Mouse (Mus musculus): ENCODE data around the gene Ppm1l. TPM values are rescaled to one million over a fixed set of nuclear protein-coding genes. Genes with fewer than 3 reads are reported as not detected.

Ppm1l gene
- total and polyA plus RNA-seq, 3 experiments, result 7.6 to 31.3 (median 24.1) TPM

GRCm38 (mm10) chr3:69527384-69527783 is 210.7 kb downstream of the Ppm1l start:
- no peak for DNase-seq
- 89% methylated on average over 1 of the region's 1 CpGs for WGBS
- intact Hi-C loops (cut with DNase I), result no loop called here
- no peaks in the 10 kb centered on the region for H3K27me3 ChIP-seq (ENCODE audit: control insufficient read depth, insufficient read depth, low read length)
- H3K4me1 ChIP-seq (ENCODE audit: control insufficient read depth, insufficient read depth, low read length), result peaks cover 3% of the 10 kb centered on the region
- H3K79me2 ChIP-seq (replicated peaks; ENCODE audit: control insufficient read depth, insufficient read depth, low read length), result no peaks in the 10 kb centered on the region; the same call in 1 of the 2 replicates
- no peak overlapping the region for H3K9ac ChIP-seq (ENCODE audit: low read depth, low read length)
- no peak overlapping the region for H3K4me3 ChIP-seq
- H3K36me3 ChIP-seq (ENCODE audit: control insufficient read depth, insufficient read depth, low read length), result no peaks in the 10 kb centered on the region
- no peak overlapping the region for H3K27ac ChIP-seq
- no peak for TF ChIP-seq POLR2A (IDR thresholded peaks at IDR 0.05; ENCODE audit: insufficient read depth, low read depth, low read length)
- no peak for TF ChIP-seq CTCF (IDR thresholded peaks at IDR 0.05)
- no peak for TF ChIP-seq EP300 (IDR thresholded peaks at IDR 0.05; ENCODE audit: insufficient read depth, low read depth, low read length)

DNA sequence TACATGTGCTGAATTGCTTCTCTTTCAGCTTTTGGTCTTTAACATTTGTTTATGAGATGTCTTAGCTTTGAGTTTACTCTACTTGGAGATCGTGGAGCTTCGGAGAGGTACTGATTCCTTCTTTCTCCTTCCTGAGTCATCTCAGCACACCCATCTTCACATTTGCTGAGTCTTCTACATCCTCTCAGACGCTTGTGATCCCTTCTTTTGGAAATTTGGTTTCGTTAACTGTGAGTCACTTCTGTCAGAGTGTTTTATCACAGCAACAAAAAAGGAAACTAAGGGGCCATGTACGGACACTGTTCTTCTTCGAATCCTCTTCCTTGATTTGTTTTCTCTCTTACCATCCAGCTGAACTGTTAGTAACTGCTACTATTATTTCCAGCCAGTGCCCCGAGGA is 212.9 kb downstream of the Ppm1l start:
- Histone ChIP-seq H3K27me3 (ENCODE audit: control insufficient read depth, insufficient read depth, low read length) (no peaks in the 10 kb centered on the region), H3K4me3 (no peak overlapping the region), H3K4me1 (ENCODE audit: control insufficient read depth, insufficient read depth, low read length) (peaks cover 1% of the 10 kb centered on the region), H3K79me2 (replicated peaks; ENCODE audit: control insufficient read depth, insufficient read depth, low read length) (no peaks in the 10 kb centered on the region; the same call in 1 of the 2 replicates), H3K9ac (ENCODE audit: low read depth, low read length) (no peak overlapping the region), H3K27ac (no peak overlapping the region), H3K36me3 (ENCODE audit: control insufficient read depth, insufficient read depth, low read length) (no peaks in the 10 kb centered on the region)
- no peak for DNase-seq
- TF ChIP-seq POLR2A (IDR thresholded peaks at IDR 0.05; ENCODE audit: insufficient read depth, low read depth, low read length) (no peak), EP300 (IDR thresholded peaks at IDR 0.05; ENCODE audit: insufficient read depth, low read depth, low read length) (no peak), CTCF (IDR thresholded peaks at IDR 0.05) (no peak)
- 47% methylated on average over 7 of the region's 7 CpGs for WGBS
- intact Hi-C loops (cut with DNase I), result no loop called here

DNA sequence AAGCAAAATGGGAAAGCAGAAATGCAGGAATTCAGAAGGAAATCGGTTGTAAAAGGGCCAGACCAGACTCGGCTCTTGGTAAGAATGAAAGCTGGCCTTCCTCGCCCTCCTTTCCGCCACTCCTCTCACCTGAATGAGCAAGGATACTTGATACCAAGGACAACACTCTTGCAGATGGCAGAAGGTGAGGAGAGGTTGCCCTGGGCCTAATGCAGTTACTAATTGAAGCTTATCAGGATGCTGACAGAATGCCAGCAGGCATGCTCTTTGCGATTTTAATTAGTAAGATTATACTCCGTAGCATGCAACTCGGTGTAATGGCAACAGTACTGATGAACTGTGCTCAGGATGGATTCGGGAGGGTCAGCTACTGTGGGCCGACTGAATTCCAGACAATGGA is 214.8 kb downstream of the Ppm1l start:
- Histone ChIP-seq H3K4me3 (no peak overlapping the region), H3K27ac (no peak overlapping the region), H3K27me3 (ENCODE audit: control insufficient read depth, insufficient read depth, low read length) (no peaks in the 10 kb centered on the region), H3K36me3 (ENCODE audit: control insufficient read depth, insufficient read depth, low read length) (no peaks in the 10 kb centered on the region), H3K9ac (ENCODE audit: low read depth, low read length) (no peak overlapping the region), H3K79me2 (replicated peaks; ENCODE audit: control insufficient read depth, insufficient read depth, low read length) (no peaks in the 10 kb centered on the region; the same call in 1 of the 2 replicates), H3K4me1 (ENCODE audit: control insufficient read depth, insufficient read depth, low read length) (no peaks in the 10 kb centered on the region)
- WGBS, result 78% methylated on average over 9 of the region's 9 CpGs
- intact Hi-C loops (cut with DNase I), result no loop called here
- TF ChIP-seq CTCF (IDR thresholded peaks at IDR 0.05), result no peak
- no peak for TF ChIP-seq EP300 (IDR thresholded peaks at IDR 0.05; ENCODE audit: insufficient read depth, low read depth, low read length)
- DNase-seq, result no peak

DNA sequence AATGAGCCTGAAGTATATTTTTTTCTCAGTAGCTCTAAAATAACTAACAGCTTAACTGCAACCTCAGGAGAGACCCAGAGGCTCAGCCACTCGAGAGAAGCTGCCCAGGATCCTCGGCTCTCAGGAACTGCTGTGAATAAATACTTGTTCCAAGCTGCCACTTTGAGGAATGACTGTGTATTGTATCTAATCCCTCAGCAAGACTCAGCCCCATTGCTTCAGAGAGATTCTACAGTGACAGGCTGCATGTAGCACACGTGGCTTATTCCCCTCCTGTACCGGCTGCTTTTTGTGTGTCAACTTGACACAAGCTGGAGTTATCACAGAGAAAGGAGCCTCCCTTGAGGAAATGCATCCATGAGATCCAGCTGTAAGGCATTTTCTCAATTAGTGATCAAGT is 216.0 kb downstream of the Ppm1l start:
- no peak overlapping the region for H3K4me3 ChIP-seq
- H3K36me3 ChIP-seq (ENCODE audit: control insufficient read depth, insufficient read depth, low read length), result no peaks in the 10 kb centered on the region
- H3K4me1 ChIP-seq (ENCODE audit: control insufficient read depth, insufficient read depth, low read length), result no peaks in the 10 kb centered on the region
- WGBS, result 75% methylated on average over 4 of the region's 4 CpGs
- TF ChIP-seq EP300 (IDR thresholded peaks at IDR 0.05; ENCODE audit: insufficient read depth, low read depth, low read length) (no peak), POLR2A (IDR thresholded peaks at IDR 0.05; ENCODE audit: insufficient read depth, low read depth, low read length) (no peak), CTCF (IDR thresholded peaks at IDR 0.05) (no peak)
- no peaks in the 10 kb centered on the region for H3K27me3 ChIP-seq (ENCODE audit: control insufficient read depth, insufficient read depth, low read length)
- no peak overlapping the region for H3K9ac ChIP-seq (ENCODE audit: low read depth, low read length)
- no peaks in the 10 kb centered on the region for H3K79me2 ChIP-seq (replicated peaks; ENCODE audit: control insufficient read depth, insufficient read depth, low read length)
- DNase-seq, result no peak
- H3K27ac ChIP-seq, result no peak overlapping the region
- intact Hi-C loops (cut with DNase I), result no loop called here

DNA sequence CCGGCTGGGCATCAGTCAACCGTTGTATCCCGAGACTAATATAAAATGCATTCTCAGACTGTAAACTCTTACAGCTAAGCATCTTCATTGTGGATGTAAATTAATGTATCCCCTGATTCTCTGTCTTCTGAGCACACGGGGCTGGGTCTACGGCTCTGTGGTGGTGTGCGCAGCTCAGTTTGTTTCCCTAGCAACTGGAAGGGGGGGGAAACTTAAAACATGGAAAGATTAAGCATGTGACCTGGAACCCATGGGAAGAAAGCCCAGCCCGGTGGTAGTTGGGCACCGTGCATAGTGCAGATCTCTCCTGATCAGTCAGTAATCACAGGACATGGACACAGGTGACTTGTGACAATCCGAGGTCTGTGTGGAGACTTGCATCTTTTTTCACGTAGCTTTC is 218.8 kb downstream of the Ppm1l start:
- Histone ChIP-seq H3K27me3 (ENCODE audit: control insufficient read depth, insufficient read depth, low read length) (no peaks in the 10 kb centered on the region), H3K4me1 (ENCODE audit: control insufficient read depth, insufficient read depth, low read length) (no peaks in the 10 kb centered on the region), H3K36me3 (ENCODE audit: control insufficient read depth, insufficient read depth, low read length) (no peaks in the 10 kb centered on the region), H3K79me2 (replicated peaks; ENCODE audit: control insufficient read depth, insufficient read depth, low read length) (no peaks in the 10 kb centered on the region), H3K4me3 (no peak overlapping the region), H3K27ac (no peak overlapping the region), H3K9ac (ENCODE audit: low read depth, low read length) (no peak overlapping the region)
- DNase-seq, result no peak
- intact Hi-C loops (cut with DNase I), result no loop called here
- WGBS, result 90% methylated on average over 10 of the region's 10 CpGs
- no peak for TF ChIP-seq EP300 (IDR thresholded peaks at IDR 0.05; ENCODE audit: insufficient read depth, low read depth, low read length)
- TF ChIP-seq POLR2A (IDR thresholded peaks at IDR 0.05; ENCODE audit: insufficient read depth, low read depth, low read length), result no peak
- TF ChIP-seq CTCF (IDR thresholded peaks at IDR 0.05), result no peak

DNA sequence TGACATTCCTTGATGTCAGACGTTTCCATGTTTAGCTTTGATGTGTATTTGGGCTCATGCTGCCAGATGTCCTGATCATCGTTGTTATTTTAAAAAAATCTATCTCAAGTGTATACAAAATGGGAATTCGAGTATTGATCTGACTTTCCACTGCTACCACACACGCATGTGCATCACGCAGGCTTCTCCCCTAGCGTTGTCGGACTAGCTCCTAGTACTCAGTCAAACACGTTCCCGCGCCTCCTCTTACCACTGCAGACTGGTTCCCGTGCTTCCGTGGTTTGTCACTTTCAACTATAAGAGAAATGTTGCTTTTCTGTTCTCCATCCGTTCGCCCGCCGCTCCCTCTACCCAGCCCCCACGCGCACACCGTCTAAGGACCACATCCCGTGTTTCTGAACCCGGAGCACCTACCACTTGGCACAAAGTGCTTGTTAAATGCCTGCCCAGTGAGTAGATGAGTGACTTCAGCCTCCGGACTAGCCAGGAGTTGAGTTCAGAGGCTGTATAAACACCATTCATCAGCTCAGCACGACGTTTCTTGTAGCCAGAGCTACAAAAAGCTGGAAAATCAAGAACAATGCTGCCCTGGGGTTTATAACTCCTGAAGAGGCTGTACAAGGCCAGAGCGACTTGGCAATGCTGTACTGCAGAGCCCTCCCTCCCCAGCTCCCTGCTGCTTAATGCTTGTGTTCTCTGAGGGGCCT is 219.4 kb downstream of the Ppm1l start:
- intact Hi-C loops (cut with DNase I), result no loop called here
- no peak overlapping the region for H3K9ac ChIP-seq (ENCODE audit: low read depth, low read length)
- no peak for DNase-seq
- WGBS, result 85% methylated on average over 25 of the region's 25 CpGs
- H3K4me1 ChIP-seq (ENCODE audit: control insufficient read depth, insufficient read depth, low read length), result no peaks in the 10 kb centered on the region
- H3K27ac ChIP-seq, result no peak overlapping the region
- H3K36me3 ChIP-seq (ENCODE audit: control insufficient read depth, insufficient read depth, low read length), result no peaks in the 10 kb centered on the region
- TF ChIP-seq EP300 (IDR thresholded peaks at IDR 0.05; ENCODE audit: insufficient read depth, low read depth, low read length) (no peak), CTCF (IDR thresholded peaks at IDR 0.05) (no peak), POLR2A (IDR thresholded peaks at IDR 0.05; ENCODE audit: insufficient read depth, low read depth, low read length) (no peak)
- H3K79me2 ChIP-seq (replicated peaks; ENCODE audit: control insufficient read depth, insufficient read depth, low read length), result no peaks in the 10 kb centered on the region
- no peaks in the 10 kb centered on the region for H3K27me3 ChIP-seq (ENCODE audit: control insufficient read depth, insufficient read depth, low read length)
- H3K4me3 ChIP-seq, result no peak overlapping the region

Measured in heart, adult 2 months (tissue).